Mouse (Mus musculus) hindbrain, postnatal 0 days (tissue): ENCODE results near the gene Arsg. TPM values are rescaled to one million over a fixed set of nuclear protein-coding genes. Genes with fewer than 3 reads are reported as not detected.

Source experiments
- ATAC-seq: fragments of 200-750 bp; cut with Nextera tagmentation; 2 replicates; pipeline ENCODE4 v1.8.0; 2017; ENCODE audit warnings: mild to moderate bottlenecking, moderate TSS enrichment, moderate library complexity
- DNase-seq: peaks from one replicate; pipeline ENCODE4 v3.0.0-alpha.2; 2015; ENCODE audit warnings: low spot score
- H3K27ac ChIP-seq: fragments of 300-500 bp; sonication (generic); 2 replicates; pipeline ENCODE4 v1.5.1; 2014; ENCODE audit warnings: mild to moderate bottlenecking
- H3K27me3 ChIP-seq: fragments of 300-500 bp; sonication (generic); 2 replicates; pipeline ENCODE4 v1.6.1; 2014; ENCODE audit warnings: low read length, mixed read lengths; ENCODE audit not compliant: insufficient read depth
- H3K36me3 ChIP-seq: fragments of 300-500 bp; sonication (generic); 2 replicates; pipeline ENCODE4 v1.6.1; 2014; ENCODE audit warnings: low read length, mixed read lengths; ENCODE audit not compliant: insufficient read depth
- H3K4me1 ChIP-seq: fragments of 300-500 bp; sonication (generic); 2 replicates; pipeline ENCODE4 v1.6.1; 2014; ENCODE audit warnings: antibody characterized with exemption, low read length, mixed read lengths; ENCODE audit not compliant: insufficient read depth
- H3K4me2 ChIP-seq: fragments of 300-500 bp; sonication (generic); 2 replicates; pipeline ENCODE4 v1.6.1; 2014; ENCODE audit warnings: low read depth, mild to moderate bottlenecking, low read length, moderate library complexity, mixed read lengths
- H3K4me3 ChIP-seq: fragments of 300-500 bp; sonication (generic); 2 replicates; pipeline ENCODE4 v1.5.1; 2014; ENCODE audit warnings: low read length
- H3K9ac ChIP-seq: fragments of 300-500 bp; sonication (generic); replicated peaks from 2 replicates; pipeline ENCODE4 v1.6.1; 2014; ENCODE audit warnings: mild to moderate bottlenecking, low read length, moderate library complexity, mixed read lengths
- H3K9me3 ChIP-seq: fragments of 300-500 bp; sonication (generic); 2 replicates; pipeline ENCODE4 v1.6.1; 2016; ENCODE audit warnings: low read length, mixed read lengths
- CTCF ChIP-seq: IDR thresholded peaks from 2 replicates; pipeline ENCODE4 v1.5.1; 2016; ENCODE audit warnings: antibody characterized with exemption, control low read depth, low read depth
- WGBS: fragments of 180-500 bp; shearing (Covaris S2); extraction: QIAGEN DNeasy Blood & Tissue Kit; methylation state at CpG from one replicate; pipeline ENCODE4 v1.1.7; 2014; 5-methylcytosine and 5-hydroxymethylcytosine counted together
- polyA plus RNA-seq: library from polyadenylated mRNA; unstranded; fragments of >200 nt; fragmentation: Nextera tagmentation; extraction: Ambion mirVana; gene quantifications from 2 replicates; pipeline ENCODE4 v1.2.1, GENCODE M21; 2015
- total RNA-seq: library from RNA; depleted of rRNA; stranded (reverse); fragments of >200 nt; gene quantifications from 2 replicates; pipeline ENCODE4 v1.2.3, GENCODE M21; 2014

Gene Arsg
- total and polyA plus RNA-seq, 2 experiments from 2014 or later = 10.3 to 10.4 TPM

- H3K4me2 ChIP-seq = no peak overlapping the region
- ATAC-seq = no peak
- 92% methylated on average over 11 of the region's 11 CpGs for WGBS
Observed at GRCm38 (mm10) chr11:109517330-109517729, 44.2 kb downstream of the Arsg start.

GRCm38 (mm10) chr11:109517816-109518215, 44.6 kb downstream of the Arsg start:
- Histone ChIP-seq H3K27me3 (no peaks in the 10 kb centered on the region), H3K4me1 (no peaks in the 10 kb centered on the region), H3K4me2 (no peak overlapping the region), H3K4me3 (no peak overlapping the region), H3K9me3 (no peaks in the 10 kb centered on the region), H3K9ac (no peak overlapping the region), H3K36me3 (no peaks in the 10 kb centered on the region), H3K27ac (no peak overlapping the region)
- TF ChIP-seq CTCF = no peak
- WGBS = 89% methylated on average over 3 of the region's 3 CpGs
- DNase-seq (no peak), ATAC-seq (no peak)

More at GRCm38 (mm10) chr11:109517330-109517729, 44.2 kb downstream of the Arsg start:
- Histone ChIP-seq H3K27ac (no peak overlapping the region), H3K4me3 (no peak overlapping the region), H3K4me1 (no peaks in the 10 kb centered on the region), H3K9ac (no peak overlapping the region), H3K27me3 (no peaks in the 10 kb centered on the region), H3K36me3 (no peaks in the 10 kb centered on the region), H3K9me3 (no peaks in the 10 kb centered on the region)
- TF ChIP-seq CTCF = no peak
- DNase-seq = no peak

DNA sequence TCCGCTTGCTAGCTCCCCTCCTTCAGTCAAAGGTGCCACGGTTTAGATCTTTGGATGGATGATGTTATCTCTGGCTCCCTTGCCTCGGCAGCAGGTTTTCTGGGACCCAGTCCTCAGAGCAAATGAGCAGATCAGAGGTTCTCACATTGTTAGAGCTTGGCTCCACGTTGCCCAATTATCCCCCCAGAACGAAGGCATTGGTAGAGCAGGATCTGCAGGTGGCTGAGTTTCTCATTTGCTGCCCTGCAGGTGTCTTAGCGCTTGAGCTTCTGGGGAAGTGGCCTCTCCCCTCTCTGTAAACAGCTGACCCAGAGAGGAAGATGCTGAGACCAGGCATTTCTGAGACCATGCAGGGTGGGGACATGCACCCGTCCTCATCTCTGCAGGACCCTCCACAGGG, 47.8 kb downstream of the Arsg start:
- ATAC-seq (no peak), DNase-seq (peak; percentile 5)
- Histone ChIP-seq H3K4me2 (no peak overlapping the region), H3K4me1 (no peaks in the 10 kb centered on the region), H3K27me3 (no peaks in the 10 kb centered on the region), H3K9me3 (no peaks in the 10 kb centered on the region), H3K4me3 (no peak overlapping the region), H3K36me3 (no peaks in the 10 kb centered on the region), H3K9ac (no peak overlapping the region), H3K27ac (no peak overlapping the region)
- WGBS = 42% methylated on average over 7 of the region's 7 CpGs
- TF ChIP-seq CTCF = no peak

- Histone ChIP-seq H3K4me2 (no peak overlapping the region), H3K4me3 (no peak overlapping the region), H3K27me3 (no peaks in the 10 kb centered on the region), H3K27ac (no peak overlapping the region), H3K4me1 (no peaks in the 10 kb centered on the region), H3K36me3 (no peaks in the 10 kb centered on the region), H3K9me3 (no peaks in the 10 kb centered on the region), H3K9ac (no peak overlapping the region)
- 74% methylated on average over 5 of the region's 5 CpGs for WGBS
- no peak for TF ChIP-seq CTCF
- DNase-seq (no peak), ATAC-seq (no peak)
Observed at GRCm38 (mm10) chr11:109524869-109525268, 51.7 kb downstream of the Arsg start.

GRCm38 (mm10) chr11:109525571-109525970, 52.4 kb downstream of the Arsg start:
- Histone ChIP-seq H3K9me3 (no peaks in the 10 kb centered on the region), H3K27me3 (no peaks in the 10 kb centered on the region), H3K4me3 (no peak overlapping the region), H3K4me1 (no peaks in the 10 kb centered on the region), H3K27ac (no peak overlapping the region), H3K9ac (no peak overlapping the region), H3K4me2 (no peak overlapping the region), H3K36me3 (no peaks in the 10 kb centered on the region)
- ATAC-seq (no peak), DNase-seq (no peak)
- WGBS = 76% methylated on average over 4 of the region's 4 CpGs
- no peak for TF ChIP-seq CTCF

DNA sequence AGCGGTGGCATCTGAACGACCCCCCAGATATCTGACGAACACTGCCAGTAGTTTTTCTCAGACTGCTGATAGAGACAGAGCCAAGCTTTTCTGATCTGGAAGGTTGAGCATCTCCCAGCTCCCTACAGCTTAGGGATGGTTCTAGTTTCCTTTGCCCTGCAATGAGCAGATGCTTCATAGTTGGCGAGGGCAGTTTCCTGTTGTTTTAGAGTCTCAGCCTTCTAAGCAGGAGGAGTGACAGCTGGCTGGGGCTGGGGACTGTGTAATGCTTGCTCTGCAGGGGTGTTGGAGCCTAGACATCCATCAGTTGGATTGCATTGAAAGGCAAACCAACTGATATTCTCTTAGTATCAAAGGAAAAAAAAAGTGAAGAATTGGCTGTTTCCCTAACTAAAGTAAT, 56.9 kb downstream of the Arsg start:
- WGBS = 56% methylated on average over 4 of the region's 4 CpGs
- DNase-seq = peak; percentile 63
- no peak for ATAC-seq

GRCm38 (mm10) chr11:109535966-109536365, 62.8 kb downstream of the Arsg start:
- Histone ChIP-seq H3K4me3 (no peak overlapping the region), H3K4me1 (0 out of 2 replicates have a peak, but pooled peaks cover 4% of the 10 kb centered on the region), H3K27ac (no peak overlapping the region), H3K36me3 (no peaks in the 10 kb centered on the region), H3K9me3 (no peaks in the 10 kb centered on the region), H3K9ac (no peak overlapping the region), H3K4me2 (no peak overlapping the region), H3K27me3 (no peaks in the 10 kb centered on the region)
- no peak for DNase-seq
- no peak for TF ChIP-seq CTCF
- ATAC-seq = no peak
- WGBS = 73% methylated on average over 6 of the region's 6 CpGs

More for the DNA sequence above, 56.9 kb downstream of the Arsg start:
- H3K27ac ChIP-seq = no peak overlapping the region
- H3K4me3 ChIP-seq = no peak overlapping the region
- no peaks in the 10 kb centered on the region for H3K36me3 ChIP-seq
- no peak overlapping the region for H3K9ac ChIP-seq
- no peaks in the 10 kb centered on the region for H3K27me3 ChIP-seq
- H3K9me3 ChIP-seq = no peaks in the 10 kb centered on the region
- TF ChIP-seq CTCF = no peak
- H3K4me2 ChIP-seq = no peak overlapping the region
- no peaks in the 10 kb centered on the region for H3K4me1 ChIP-seq
